Mouse (Mus musculus): ENCODE measurements at regions not wholly inside any gene's neighbourhood (a gene's known extent, or its start where the extent isn't known, plus 50 kb on each side); places are given as distances from the start of the nearest gene placed in this dataset.

DNA sequence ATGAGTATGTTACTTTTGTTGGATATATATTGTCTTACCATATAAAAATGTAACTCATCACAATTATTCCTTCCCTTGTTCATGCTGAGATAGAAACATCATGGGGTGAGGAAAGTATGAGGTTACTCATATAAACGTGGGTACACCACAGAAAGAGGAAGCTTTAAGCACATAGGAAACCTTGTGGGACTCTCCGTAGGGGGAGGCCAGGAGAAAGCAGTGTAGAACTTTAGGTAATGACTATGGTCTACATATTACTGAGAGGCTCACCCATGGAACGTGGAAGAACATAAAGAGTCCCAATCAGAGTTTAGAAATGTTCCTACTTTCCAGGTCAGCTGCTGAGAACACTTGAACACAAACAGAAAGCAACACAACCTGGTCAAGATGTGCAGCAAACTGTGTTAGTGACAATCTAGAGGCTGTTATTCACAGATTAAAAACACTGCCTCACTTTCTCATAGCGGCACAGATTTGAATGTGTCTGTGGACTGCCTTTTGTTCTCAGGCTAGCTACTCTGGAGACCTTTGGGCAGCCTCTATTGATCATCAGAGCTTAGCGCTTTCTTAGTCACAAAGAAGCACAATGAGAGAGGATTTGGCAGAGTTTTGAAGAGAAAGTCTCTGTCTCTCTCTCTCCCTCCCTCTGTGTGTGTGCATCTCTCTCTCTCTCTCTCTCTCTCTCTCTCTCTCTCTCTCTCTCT lies 51.4 kb upstream of the Tab2 start:
- H3K27me3 ChIP-seq (replicated peaks; ENCODE audit: control insufficient read depth, insufficient read depth, low read length): no peaks in the 10 kb centered on the region
- H3K9me3 ChIP-seq (ENCODE audit: control insufficient read depth, low read length): no peaks in the 10 kb centered on the region
- H3K9ac ChIP-seq (ENCODE audit: low read depth, low read length): no peak overlapping the region
- 76% methylated on average over 5 of the region's 5 CpGs for WGBS
- no peak overlapping the region for H3K27ac ChIP-seq (replicated peaks; ENCODE audit: low read depth, low read length)
- H3K4me3 ChIP-seq (ENCODE audit: low read depth, low read length): no peak overlapping the region
- H3K36me3 ChIP-seq (ENCODE audit: control insufficient read depth, insufficient read depth, low read length): no peaks in the 10 kb centered on the region
- DNase-seq (ENCODE audit: low spot score): no peak
- H3K4me1 ChIP-seq (ENCODE audit: control insufficient read depth, insufficient read depth, low read length): no peaks in the 10 kb centered on the region
- no peak overlapping the region for H3K4me2 ChIP-seq (ENCODE audit: low read depth, low read length)
- ATAC-seq (ENCODE audit: low read depth): no peak

All from embryonic facial prominence, embryonic 14.5 days (tissue).